Mouse (Mus musculus): Measurements from ENCODE around the gene Hmgn3. TPM values are rescaled to one million over a fixed set of nuclear protein-coding genes. Genes with fewer than 3 reads are reported as not detected.
A peak's percentile ranks its signal among the peaks of the same experiment; 100 is the strongest.
"Not testable (repeated sequence)": the region's sequence is repeated elsewhere in the genome, so short reads cannot be mapped to it uniquely, and the experiment has no call there.

Gene Hmgn3
- 10 to 100 TPM; 81.4 to 84.7 TPM for total RNA-seq (2021)
- long read RNA-seq, experiment 1, transcript Hmgn3-203 (5 exons, 1,391 nt), result major isoform, 32 of 78 reads
- long read RNA-seq, experiment 1, transcript Hmgn3-201 (6 exons, 862 nt), result minor isoform, 26 of 78 reads
- long read RNA-seq, experiment 1, transcript Hmgn3-202 (6 exons, 983 nt), result minor isoform, 6 of 78 reads
- long read RNA-seq, experiment 1, partial matches to known transcripts, result 10 of 78 reads
- long read RNA-seq, experiment 1, other reads (novel, unspliced or antisense), result 4 of 78 reads
- long read RNA-seq, experiment 2, transcript Hmgn3-201 (6 exons, 862 nt), result minor isoform, 19 of 66 reads
- long read RNA-seq, experiment 2, transcript Hmgn3-203 (5 exons, 1,391 nt), result major isoform, 24 of 66 reads
- long read RNA-seq, experiment 2, transcript Hmgn3-202 (6 exons, 983 nt), result minor isoform, 11 of 66 reads
- long read RNA-seq, experiment 2, partial matches to known transcripts, result 7 of 66 reads
- long read RNA-seq, experiment 2, other reads (novel, unspliced or antisense), result 2 of 66 reads

DNA sequence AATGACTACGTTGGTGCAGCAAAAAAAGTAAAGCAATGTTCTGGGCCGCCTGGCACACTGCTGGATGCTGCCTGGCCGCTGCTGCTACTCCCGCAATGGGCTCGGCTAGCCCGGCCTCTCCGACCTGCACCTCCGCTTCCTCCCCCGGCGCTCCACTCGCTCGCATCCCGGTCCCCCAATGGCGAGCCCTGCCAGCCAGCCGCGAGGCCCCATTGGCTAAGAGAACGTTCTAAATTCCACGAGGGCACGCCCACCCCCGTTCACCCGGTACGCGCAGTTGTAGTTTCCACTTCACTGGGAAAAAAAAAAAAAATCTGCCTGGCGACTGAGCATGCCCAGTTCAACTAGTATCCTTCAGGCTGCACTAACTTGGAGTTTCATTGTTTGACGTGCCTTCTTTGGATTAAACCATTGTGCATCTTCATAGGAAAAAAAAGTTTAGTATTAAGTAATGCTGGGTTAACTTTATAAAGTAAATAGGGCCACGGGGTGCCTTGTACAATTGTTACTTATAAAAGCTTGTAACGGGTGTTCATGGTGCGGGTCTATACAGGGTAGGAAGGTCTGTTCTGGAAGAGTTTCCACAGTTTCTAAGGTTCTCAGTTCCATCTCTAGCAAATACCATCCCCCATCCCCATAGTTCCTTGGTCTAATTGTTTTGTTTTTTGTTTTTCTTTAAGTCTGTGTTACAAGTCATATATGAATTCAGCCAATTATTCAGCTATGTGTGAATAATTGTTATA, at the start of gene Hmgn3:
Gene Hmgn3, minus strand, starts transcription at position 240 of the 743 bp plus-strand sequence.
- TF ChIP-seq CTCF (IDR thresholded peaks at IDR 0.05), result no peak
- Histone ChIP-seq H3K27ac (peak within 1 kb of the TSS; percentile 89), H3K4me3 (peak within 1 kb of the TSS; percentile 78)
- DNase-seq (ENCODE audit: extremely low spot score in 1 of 2, low spot score in 2 of 2), result peak; percentile 93 to 94
- intact Hi-C loops (cut with DNase I), result loop anchor here (1.0 to 2.0 kb wide), 2 partner anchors 170 to 171 kb away; partner anchors contain the start of gene Phip

DNA sequence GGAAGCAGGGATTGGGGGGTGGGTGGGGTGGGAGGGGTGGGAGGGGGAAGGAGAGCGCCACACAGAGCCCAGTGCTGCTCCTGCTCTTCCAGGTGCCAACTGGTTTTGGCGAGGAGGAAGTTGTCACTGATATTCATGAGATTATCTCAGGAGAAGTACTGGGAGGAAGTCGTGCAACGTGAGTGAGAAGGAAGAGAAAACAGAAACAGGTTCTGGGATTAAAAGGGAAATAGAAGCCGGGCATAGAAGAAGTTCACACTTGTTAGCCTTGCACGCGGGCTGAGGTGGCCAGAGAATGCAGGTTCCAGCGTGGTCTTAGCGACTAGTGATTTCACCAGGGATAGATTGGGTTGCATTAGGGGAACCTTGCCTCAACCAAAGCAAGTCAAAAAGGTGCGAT, 49.3 kb upstream of the Hmgn3 start:
- intact Hi-C loops (cut with DNase I), result loop anchor here (5.0 kb wide), 1 partner anchor 117 kb away; no protein-coding TSS in a partner anchor
- no peak overlapping the region for H3K27ac ChIP-seq
- TF ChIP-seq CTCF (IDR thresholded peaks at IDR 0.05), result no peak
- H3K4me3 ChIP-seq, result no peak overlapping the region
- no peak for DNase-seq (ENCODE audit: extremely low spot score in 1 of 2, low spot score in 2 of 2)

DNA sequence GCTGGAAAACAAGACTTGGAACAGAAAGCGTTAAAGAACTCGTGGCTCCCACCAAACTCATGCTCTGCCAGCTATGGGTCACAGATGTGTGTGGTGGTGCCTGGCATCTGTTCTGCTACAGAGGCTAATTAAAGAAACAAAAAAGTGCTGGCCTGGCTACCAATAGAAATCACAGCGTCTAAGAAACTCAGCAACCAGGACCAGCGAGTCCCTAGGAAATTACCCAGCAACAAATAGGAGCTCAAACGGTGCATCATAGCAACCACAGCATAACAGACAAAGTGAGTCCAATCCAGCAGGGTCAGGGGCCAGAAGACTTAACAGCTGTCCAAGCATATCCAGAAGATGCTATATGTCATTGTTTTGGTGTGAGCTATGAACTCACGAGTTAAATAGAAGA, 48.5 kb upstream of the Hmgn3 start:
- no peak for TF ChIP-seq CTCF (IDR thresholded peaks at IDR 0.05)
- no peak overlapping the region for H3K4me3 ChIP-seq
- no peak overlapping the region for H3K27ac ChIP-seq
- intact Hi-C loops (cut with DNase I), result loop anchor here (5.0 kb wide), 1 partner anchor 117 kb away; no protein-coding TSS in a partner anchor
- no peak for DNase-seq (ENCODE audit: extremely low spot score in 1 of 2, low spot score in 2 of 2)

DNA sequence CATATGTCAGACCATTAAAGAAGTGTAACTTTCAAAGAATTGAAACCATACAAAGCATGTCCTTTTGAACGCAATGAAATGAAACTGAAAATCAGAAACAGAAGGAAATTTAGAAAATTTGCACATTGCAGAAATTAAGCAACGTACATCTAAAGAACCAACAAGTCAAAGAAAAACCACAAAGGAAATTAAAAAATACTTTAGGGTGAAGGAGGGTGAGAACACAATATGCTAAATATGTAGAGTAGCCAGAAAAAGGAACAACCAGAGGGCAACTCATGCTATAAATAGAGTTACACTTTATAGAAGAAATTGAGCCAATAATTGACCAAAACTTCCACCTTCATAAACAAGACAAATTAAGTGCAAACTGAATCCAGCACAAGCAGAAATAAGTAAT, 41.3 kb upstream of the Hmgn3 start:
- intact Hi-C loops (cut with DNase I), result no loop called here
- no peak overlapping the region for H3K4me3 ChIP-seq
- no peak for TF ChIP-seq CTCF (IDR thresholded peaks at IDR 0.05)
- H3K27ac ChIP-seq, result no peak overlapping the region
- DNase-seq (ENCODE audit: extremely low spot score in 1 of 2, low spot score in 2 of 2), result no peak

DNA sequence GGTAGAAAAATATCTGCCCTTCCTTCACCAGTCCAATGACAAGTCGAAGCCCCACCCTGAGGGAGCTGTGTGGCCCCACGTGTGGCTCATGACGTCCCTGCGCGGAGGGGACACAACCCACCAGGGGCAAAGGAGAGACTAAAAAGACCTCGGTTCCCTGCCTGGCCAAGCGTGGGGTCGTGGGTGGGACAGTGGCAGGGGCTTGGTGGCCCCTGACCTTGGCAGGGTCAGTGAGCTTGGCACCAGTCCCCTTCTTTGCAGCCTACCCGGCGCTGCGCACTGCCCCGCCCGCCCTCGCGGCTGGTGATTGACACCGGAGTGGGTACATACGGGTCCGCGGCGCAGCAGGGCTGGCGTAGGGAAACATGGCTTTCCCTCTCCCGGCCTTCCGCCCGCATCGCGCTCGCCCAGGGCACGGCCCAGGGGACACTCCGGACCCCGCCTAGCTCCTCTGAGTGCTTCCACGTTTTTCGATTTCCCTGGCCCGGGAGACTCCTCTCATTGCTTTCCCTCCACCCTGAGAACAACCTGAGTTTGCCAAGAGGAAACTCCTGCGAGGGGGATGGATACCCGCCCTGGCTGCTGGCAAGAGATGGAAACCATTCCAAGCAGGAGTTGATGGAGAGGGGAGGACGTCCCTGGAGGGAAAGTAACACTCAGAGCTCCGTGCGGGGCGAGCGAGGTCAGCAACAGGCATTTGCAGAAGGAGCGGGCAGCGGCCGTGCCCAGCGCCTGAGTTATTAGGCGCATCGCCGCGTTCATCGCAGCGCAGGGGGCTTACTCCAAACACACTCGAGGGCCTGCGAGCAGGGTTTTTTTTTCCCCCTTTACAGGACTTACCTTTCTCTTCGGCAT, 667 bp downstream of the Hmgn3 start:
- Histone ChIP-seq H3K27ac (peak overlapping the region; percentile 89), H3K4me3 (peak overlapping the region; percentile 78)
- intact Hi-C loops (cut with DNase I), result loop anchor here (1.0 to 2.0 kb wide), 2 partner anchors 171 kb away; partner anchors contain the start of gene Phip
- TF ChIP-seq CTCF (IDR thresholded peaks at IDR 0.05), result no peak
- DNase-seq (ENCODE audit: extremely low spot score in 1 of 2, low spot score in 2 of 2), result peak; percentile 79 to 80

DNA sequence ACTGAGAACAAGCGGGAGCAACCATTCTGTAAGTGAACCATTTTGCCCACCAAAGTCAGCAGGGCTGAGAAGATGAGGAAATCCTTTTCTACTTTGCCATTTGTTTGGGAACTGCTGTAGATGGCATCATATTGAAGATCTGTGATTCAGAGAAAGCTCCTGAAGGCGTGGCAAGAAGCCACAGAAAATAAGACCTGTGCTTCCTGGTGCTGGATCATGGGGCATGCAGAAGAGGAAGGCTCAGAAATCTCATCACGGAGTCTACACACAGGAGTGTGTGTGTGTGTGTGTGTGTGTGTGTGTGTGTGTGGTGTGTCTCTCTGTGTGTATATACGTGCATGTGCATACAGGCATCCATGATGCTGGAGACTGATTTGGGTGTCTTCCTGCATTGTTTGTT, 16.7 kb downstream of the Hmgn3 start:
- intact Hi-C loops (cut with DNase I), result no loop called here

DNA sequence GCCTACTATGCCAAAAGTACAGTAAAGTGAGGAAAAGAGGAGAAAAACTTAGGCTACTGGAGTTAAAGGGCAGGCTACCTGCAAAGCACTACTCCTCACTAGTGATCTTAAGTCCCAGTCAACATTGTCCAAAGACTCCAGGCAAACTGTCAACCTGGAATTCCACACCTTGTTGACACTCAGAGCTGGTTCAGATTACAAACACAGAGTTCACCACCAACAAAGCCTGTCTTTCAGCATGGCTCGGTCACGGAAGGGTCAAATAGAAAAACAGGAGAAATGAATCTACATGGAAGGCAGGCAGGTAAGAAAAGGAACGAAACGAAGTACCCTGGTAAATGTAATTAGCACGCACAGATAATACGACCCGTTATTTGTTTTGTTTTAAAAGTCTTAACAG, 18.6 kb downstream of the Hmgn3 start:
- no peak for TF ChIP-seq CTCF (IDR thresholded peaks at IDR 0.05)
- Histone ChIP-seq H3K27ac (no peak overlapping the region), H3K4me3 (no peak overlapping the region)
- DNase-seq (ENCODE audit: extremely low spot score in 1 of 2, low spot score in 2 of 2), result no peak
- intact Hi-C loops (cut with DNase I), result no loop called here

More for the DNA sequence above, 16.7 kb downstream of the Hmgn3 start:
- no peak for TF ChIP-seq CTCF (IDR thresholded peaks at IDR 0.05)
- Histone ChIP-seq H3K4me3 (no peak overlapping the region), H3K27ac (no peak overlapping the region)
- DNase-seq (ENCODE audit: extremely low spot score in 1 of 2, low spot score in 2 of 2), result no peak

DNA sequence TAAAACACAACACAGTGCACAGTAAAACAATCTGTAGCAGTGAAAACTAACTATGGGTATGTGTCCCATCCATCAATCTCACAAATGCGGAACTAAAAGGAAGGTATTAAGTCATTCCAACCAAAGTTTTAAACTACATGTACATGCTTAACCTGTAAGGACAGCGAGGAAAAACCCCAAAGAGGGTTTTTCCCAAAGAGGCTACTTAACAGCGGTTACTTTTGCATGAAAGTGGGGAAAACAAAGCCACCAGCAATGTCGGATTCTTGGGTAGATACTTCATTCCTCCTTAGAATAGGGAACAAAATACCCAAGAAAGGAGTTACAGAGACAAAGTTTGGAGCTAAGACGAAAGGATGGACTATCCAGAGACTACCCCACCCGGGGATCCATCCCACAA, 20.0 kb downstream of the Hmgn3 start:
- intact Hi-C loops (cut with DNase I); DNase-seq (ENCODE audit: extremely low spot score in 1 of 2, low spot score in 2 of 2); H3K27ac ChIP-seq: not testable (repeated sequence)

DNA sequence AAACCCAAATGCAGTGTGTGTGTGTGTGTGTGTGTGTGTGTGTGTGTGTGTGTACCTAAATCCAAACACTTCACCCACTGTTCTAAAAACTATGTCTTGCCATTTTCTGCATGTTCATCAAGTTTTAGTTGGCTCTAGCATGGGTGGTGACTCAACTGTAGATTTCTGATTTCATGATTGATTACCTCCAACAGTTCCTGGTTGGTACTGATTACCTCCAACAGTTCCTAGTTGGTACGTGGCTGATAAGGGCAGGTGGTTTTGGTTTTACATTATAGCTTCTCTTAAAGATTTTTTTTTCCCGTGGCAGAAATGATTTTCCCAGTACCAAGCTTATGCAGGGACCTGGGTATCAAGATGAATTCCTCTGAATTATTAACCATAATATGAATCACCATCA, 27.3 kb downstream of the Hmgn3 start:
- intact Hi-C loops (cut with DNase I), result no loop called here
- H3K4me3 ChIP-seq, result no peak overlapping the region
- TF ChIP-seq CTCF (IDR thresholded peaks at IDR 0.05), result no peak
- no peak for DNase-seq (ENCODE audit: extremely low spot score in 1 of 2, low spot score in 2 of 2)
- H3K27ac ChIP-seq, result no peak overlapping the region

More for the DNA sequence above, 20.0 kb downstream of the Hmgn3 start:
- H3K4me3 ChIP-seq, result not testable (repeated sequence)

DNA sequence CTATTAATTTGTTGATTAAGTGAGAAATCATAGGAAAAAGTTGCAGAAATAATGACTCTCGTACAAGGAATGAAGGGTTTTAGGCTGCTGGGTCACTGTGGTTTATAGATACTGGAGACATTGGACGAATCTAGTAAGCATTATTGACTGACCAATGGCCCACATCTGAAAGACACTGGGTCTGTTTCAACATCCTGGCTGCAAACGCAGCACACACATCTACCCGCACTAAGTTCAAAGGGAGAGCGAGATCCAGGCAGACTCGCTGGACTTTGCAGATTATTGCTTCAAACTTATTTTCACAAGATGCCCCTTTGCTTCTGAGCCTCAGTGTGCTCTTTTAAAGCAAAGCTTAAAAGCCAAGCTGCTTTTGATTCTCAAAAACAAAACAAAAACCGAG, 29.0 kb downstream of the Hmgn3 start:
- DNase-seq (ENCODE audit: extremely low spot score in 1 of 2, low spot score in 2 of 2), result no peak
- no peak for TF ChIP-seq CTCF (IDR thresholded peaks at IDR 0.05)
- intact Hi-C loops (cut with DNase I), result no loop called here
- no peak overlapping the region for H3K27ac ChIP-seq
- no peak overlapping the region for H3K4me3 ChIP-seq

DNA sequence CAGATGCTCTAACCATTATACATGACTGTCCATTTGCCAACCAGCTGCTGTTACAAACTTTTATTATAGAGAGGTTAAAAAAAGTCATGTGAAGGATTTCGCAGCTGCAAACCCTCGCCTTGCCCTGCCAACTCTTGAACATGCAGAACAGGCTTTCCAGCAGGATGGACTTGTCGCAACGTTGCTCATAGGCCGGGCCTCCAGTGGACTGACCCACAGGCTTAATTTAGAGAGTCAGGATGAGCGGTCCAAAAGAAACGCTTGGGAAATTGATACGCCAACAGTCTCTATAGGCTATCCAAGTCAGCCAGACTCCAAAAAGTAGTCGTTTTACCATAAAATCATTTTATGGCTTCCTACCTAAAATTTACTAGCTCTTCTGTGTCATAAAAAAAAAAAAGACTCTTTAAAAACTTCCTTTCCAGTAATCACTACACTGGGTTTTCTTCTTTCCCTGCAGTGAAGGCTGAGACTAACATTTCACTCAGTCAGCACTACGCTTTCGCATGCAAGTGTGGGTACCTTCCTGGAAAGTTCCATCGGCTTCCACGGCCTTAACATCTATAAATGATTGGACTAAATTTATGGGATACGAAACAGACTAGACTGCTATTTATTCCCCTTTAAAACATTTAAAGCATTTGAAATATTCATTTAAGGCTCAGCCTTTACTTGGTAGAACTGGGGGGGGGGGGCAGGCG, 29.6 kb downstream of the Hmgn3 start:
- Histone ChIP-seq H3K27ac (no peak overlapping the region), H3K4me3 (no peak overlapping the region)
- intact Hi-C loops (cut with DNase I), result no loop called here
- TF ChIP-seq CTCF (IDR thresholded peaks at IDR 0.05), result no peak
- DNase-seq (ENCODE audit: extremely low spot score in 1 of 2, low spot score in 2 of 2), result no peak

Data from left cerebral cortex, adult 2 months (tissue).